Mouse (Mus musculus) CH12.LX (cell line): ENCODE results near the gene Ecm1. TPM values are rescaled to one million over a fixed set of nuclear protein-coding genes. Genes with fewer than 3 reads are reported as not detected.

ENCODE experiments used
- DNase-seq: peaks from one replicate; pipeline ENCODE4 v3.0.0-alpha.2; 2013; ENCODE audit errors: extremely low read depth
- H3K27ac ChIP-seq: 2 replicates; pipeline ENCODE4 v1.5.1; 2012; ENCODE audit warnings: low read depth, mild to moderate bottlenecking, control low read depth, moderate library complexity; ENCODE audit not compliant: insufficient read depth
- H3K27me3 ChIP-seq: replicated peaks from 2 replicates; pipeline ENCODE3; 2012; ENCODE audit warnings: inconsistent platforms
- H3K36me3 ChIP-seq, 2 experiments: replicated peaks in 1 of 2; 2 replicates each; pipeline versions ENCODE3 to v1.6.1; 2012; ENCODE audit warnings: inconsistent platforms in 1 of 2, low read length in 1 of 2, mild to moderate bottlenecking in 1 of 2, mixed read lengths in 1 of 2, moderate library complexity in 1 of 2; ENCODE audit not compliant: control insufficient read depth in 1 of 2, insufficient read depth in 1 of 2
- H3K4me1 ChIP-seq, 2 experiments: 2 replicates each; pipeline ENCODE4 v1.6.1; 2012; ENCODE audit warnings: inconsistent platforms in 1 of 2, moderate library complexity in 1 of 2; ENCODE audit not compliant: insufficient read depth in 2 of 2, control insufficient read depth in 1 of 2
- H3K4me2 ChIP-seq: 2 replicates; pipeline ENCODE4 v1.6.1; 2012; ENCODE audit warnings: low read depth, mild to moderate bottlenecking, control low read depth; ENCODE audit not compliant: poor library complexity, insufficient read depth, severe bottlenecking
- H3K4me3 ChIP-seq, 3 experiments: fragments of 150-350 bp in 1 of 3; sonication (generic) in 1 of 3; replicated peaks in 1 of 3; 2 replicates each; pipeline versions ENCODE3 to v1.5.1; 2011 to 2012; ENCODE audit warnings: low read depth in 2 of 3, low read length in 2 of 3, mild to moderate bottlenecking in 2 of 3, moderate library complexity in 2 of 3, control low read depth in 1 of 3, improper control_type of control experiment in 1 of 3, inconsistent platforms in 1 of 3, mixed read lengths in 1 of 3; ENCODE audit not compliant: poor library complexity in 1 of 3
- H3K79me2 ChIP-seq: replicated peaks from 2 replicates; pipeline ENCODE4 v1.6.1; 2012; ENCODE audit warnings: mild to moderate bottlenecking, moderate library complexity; ENCODE audit not compliant: control insufficient read depth, poor library complexity, insufficient read depth, severe bottlenecking; ENCODE audit errors: extremely low read depth
- H3K9ac ChIP-seq: 2 replicates; pipeline ENCODE4 v1.6.1; 2012; ENCODE audit warnings: low read depth, mild to moderate bottlenecking, control low read depth, moderate library complexity; ENCODE audit not compliant: insufficient read depth
- H3K9me3 ChIP-seq: replicated peaks from 2 replicates; pipeline ENCODE3; 2012; ENCODE audit warnings: low read length, inconsistent platforms, mixed read lengths
- BHLHE40 ChIP-seq: IDR thresholded peaks from 2 replicates; pipeline ENCODE4 v1.6.1; 2011; ENCODE audit warnings: mild to moderate bottlenecking, low read depth, low read length, improper control_type of control experiment
- CHD2 ChIP-seq: IDR thresholded peaks from 2 replicates; pipeline ENCODE4 v1.6.1; 2011; ENCODE audit warnings: low read length, improper control_type of control experiment
- CTCF ChIP-seq, 2 experiments: IDR thresholded peaks in 1 of 2; conservative IDR thresholded peaks in 1 of 2; 2 replicates each; pipeline ENCODE4 v1.5.1; 2011 to 2012; ENCODE audit warnings: low read depth in 2 of 2, low read length in 2 of 2, improper control_type of control experiment in 1 of 2, inconsistent platforms in 1 of 2, mild to moderate bottlenecking in 1 of 2, moderate library complexity in 1 of 2
- E2F4 ChIP-seq: IDR thresholded peaks from 2 replicates; pipeline ENCODE4 v1.6.1; 2011; ENCODE audit warnings: low read depth, low read length, improper control_type of control experiment; ENCODE audit not compliant: insufficient replicate concordance
- ELF1 ChIP-seq: IDR thresholded peaks from 2 replicates; pipeline ENCODE4 v1.6.1; 2014; ENCODE audit warnings: low read depth, mild to moderate bottlenecking, inconsistent platforms, low read length, improper control_type of control experiment
- EP300 ChIP-seq: IDR thresholded peaks from 2 replicates; pipeline ENCODE4 v1.6.1; 2011; ENCODE audit warnings: low read length, improper control_type of control experiment
- HCFC1 ChIP-seq: IDR thresholded peaks from 2 replicates; pipeline ENCODE4 v1.6.1; 2012; ENCODE audit warnings: low read depth, mild to moderate bottlenecking, inconsistent platforms, low read length, improper control_type of control experiment
- MXI1 ChIP-seq: IDR thresholded peaks from 2 replicates; pipeline ENCODE4 v1.6.1; 2011; ENCODE audit warnings: mild to moderate bottlenecking, low read depth, low read length, improper control_type of control experiment
- NELFE ChIP-seq: IDR thresholded peaks from 2 replicates; pipeline ENCODE4 v1.6.1; 2011; ENCODE audit warnings: low read depth, low read length, improper control_type of control experiment
- RAD21 ChIP-seq: IDR thresholded peaks from 2 replicates; pipeline ENCODE4 v1.6.1; 2011; ENCODE audit warnings: low read depth, mild to moderate bottlenecking, low read length, improper control_type of control experiment, moderate library complexity
- RCOR1 ChIP-seq: conservative IDR thresholded peaks from 2 replicates; pipeline ENCODE4 v1.6.1; 2012; ENCODE audit warnings: low read depth, mild to moderate bottlenecking, inconsistent platforms, low read length, improper control_type of control experiment
- SMC3 ChIP-seq: IDR thresholded peaks from 2 replicates; pipeline ENCODE4 v1.6.1; 2011; ENCODE audit warnings: low read depth, low read length, improper control_type of control experiment
- TBP ChIP-seq: conservative IDR thresholded peaks from 2 replicates; pipeline ENCODE4 v1.6.1; 2011; ENCODE audit warnings: low read depth, low read length, improper control_type of control experiment
- USF1 ChIP-seq: IDR thresholded peaks from 2 replicates; pipeline ENCODE4 v1.6.1; 2014; ENCODE audit warnings: low read depth, mild to moderate bottlenecking, inconsistent platforms, low read length, improper control_type of control experiment
- ZNF384 ChIP-seq: IDR thresholded peaks from 2 replicates; pipeline ENCODE4 v1.6.1; 2012; ENCODE audit warnings: low read depth, low read length, improper control_type of control experiment, inconsistent platforms
- dilution Hi-C: fragments of 300-500 bp; cut with MboI; formaldehyde crosslinking; loops from 2 replicates; pipeline ENCODE4 v1.14.3; 2020; ENCODE audit warnings: low sequenced_read_pairs; ENCODE audit not compliant: extremely low pct_unique_long_range_greater_than_20kb, extremely low pct_ligation_motif_present
- in situ Hi-C: fragments of 300-500 bp; cut with MboI; formaldehyde crosslinking; loops from 3 replicates; pipeline ENCODE4 v1.14.3; 2019; ENCODE audit warnings: low sequenced_read_pairs, low pct_ligation_motif_present, low pct_unique_long_range_greater_than_20kb, mixed read lengths
- polyA plus RNA-seq: library from polyadenylated mRNA; unstranded; fragments of >175 nt; gene quantifications from 2 replicates; pipeline ENCODE4 v1.2.1, GENCODE M21; 2012; ENCODE audit warnings: low read depth; ENCODE audit not compliant: insufficient read length
- total RNA-seq, 2 experiments: library from RNA; depleted of rRNA; stranded (reverse); fragments of 300-350 nt in 1 of 2; fragments of >200 nt in 1 of 2; gene quantifications; 2 replicates each; pipeline ENCODE4 v1.2.3; 2012 to 2014

Gene Ecm1
- total and polyA plus RNA-seq, 3 experiments = 0.40 to 4.0 (median 0.42) TPM

DNA sequence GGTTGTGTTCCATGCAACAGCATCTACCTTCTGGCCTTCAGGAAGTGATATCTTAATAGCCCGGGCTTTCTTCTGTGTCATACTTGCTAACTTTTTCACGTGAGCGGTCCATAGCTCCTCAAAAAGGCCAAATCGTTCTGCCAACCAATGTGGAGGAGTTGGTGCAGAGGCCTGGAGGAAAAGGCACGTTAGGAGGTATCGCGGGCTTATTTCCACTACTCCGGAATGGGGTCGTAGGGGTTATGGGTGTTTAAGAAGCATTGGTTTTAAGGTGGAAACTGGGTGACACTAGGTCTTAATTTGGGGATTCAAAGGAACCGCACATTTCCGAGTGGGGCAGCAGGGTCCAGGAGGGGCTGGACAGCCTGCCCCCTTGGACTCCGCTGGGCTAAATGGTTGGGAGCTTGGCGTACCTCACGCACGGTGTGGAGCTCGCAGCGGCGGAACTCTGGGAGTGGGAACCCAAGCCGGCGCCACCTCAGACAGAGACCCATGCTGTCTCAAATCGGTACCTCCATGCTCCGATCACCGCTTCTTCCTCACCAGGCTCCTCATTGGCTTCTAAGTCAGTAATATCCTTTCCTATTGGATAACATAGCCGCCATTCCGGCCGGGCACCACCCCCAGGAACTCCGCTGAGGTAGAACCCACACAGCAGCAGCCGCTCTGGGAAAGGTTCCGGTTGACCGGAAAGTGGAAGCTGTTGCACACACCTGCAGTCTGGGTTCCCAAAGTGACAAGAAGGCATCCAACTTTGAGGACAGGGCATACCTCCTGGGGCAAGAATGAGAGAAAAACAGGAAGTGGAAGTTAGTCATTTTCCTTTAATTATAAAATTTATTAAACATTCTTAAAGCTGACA is 15.2 kb upstream of the Ecm1 start (continued):
- peak; percentile 70 for TF ChIP-seq TBP

DNA sequence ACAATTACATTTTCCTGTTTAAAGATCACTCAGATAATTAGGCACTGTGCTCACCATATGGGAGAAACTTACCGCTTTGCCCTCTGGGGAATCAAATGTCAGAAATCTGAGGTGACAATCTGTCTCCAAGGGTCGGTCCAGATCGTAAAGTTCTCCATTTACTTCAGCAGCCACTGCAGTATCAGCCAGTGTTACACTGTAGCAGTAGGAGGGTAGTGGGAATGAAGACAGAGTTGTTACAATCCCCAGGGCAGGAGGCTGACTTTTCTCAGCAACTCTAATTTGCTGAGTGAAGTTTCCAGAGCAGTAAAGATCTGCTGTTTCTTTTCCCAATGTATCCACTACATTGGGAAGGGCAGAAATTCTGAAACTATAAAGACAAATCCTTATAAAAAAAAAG is 13.6 kb upstream of the Ecm1 start:
- Histone ChIP-seq H3K4me1 (peaks cover 5 to 18% of the 10 kb centered on the region in 2 experiments), H3K36me3 (peaks cover 50 to 51% of the 10 kb centered on the region in 2 experiments), H3K9me3 (no peaks in the 10 kb centered on the region), H3K27ac (no peak overlapping the region), H3K9ac (no peak overlapping the region), H3K4me2 (no peak overlapping the region), H3K4me3 (no peak overlapping the region), H3K79me2 (peaks cover 17% of the 10 kb centered on the region), H3K27me3 (no peaks in the 10 kb centered on the region)
- DNase-seq = no peak
- dilution Hi-C loops (no loop called here), in situ Hi-C loops (loop anchor here (25.0 kb wide), 1 partner anchor 241 kb away; no protein-coding TSS in a partner anchor)
- TF ChIP-seq USF1 = no peak
- no peak for TF ChIP-seq EP300
- no peak for TF ChIP-seq ZNF384
- no peak for TF ChIP-seq RCOR1
- TF ChIP-seq SMC3 = no peak
- TF ChIP-seq HCFC1 = no peak
- no peak for TF ChIP-seq CTCF (conservative IDR thresholded peaks at IDR 0.05 in 1 of 2, IDR thresholded peaks at IDR 0.05 in 1 of 2; ENCODE audit: low read depth in 2 of 2, low read length in 2 of 2)
- TF ChIP-seq RAD21 = no peak
- TF ChIP-seq MXI1 = no peak
- TF ChIP-seq NELFE = no peak
- TF ChIP-seq BHLHE40 = no peak
- no peak for TF ChIP-seq E2F4
- no peak for TF ChIP-seq ELF1
- no peak for TF ChIP-seq CHD2

DNA sequence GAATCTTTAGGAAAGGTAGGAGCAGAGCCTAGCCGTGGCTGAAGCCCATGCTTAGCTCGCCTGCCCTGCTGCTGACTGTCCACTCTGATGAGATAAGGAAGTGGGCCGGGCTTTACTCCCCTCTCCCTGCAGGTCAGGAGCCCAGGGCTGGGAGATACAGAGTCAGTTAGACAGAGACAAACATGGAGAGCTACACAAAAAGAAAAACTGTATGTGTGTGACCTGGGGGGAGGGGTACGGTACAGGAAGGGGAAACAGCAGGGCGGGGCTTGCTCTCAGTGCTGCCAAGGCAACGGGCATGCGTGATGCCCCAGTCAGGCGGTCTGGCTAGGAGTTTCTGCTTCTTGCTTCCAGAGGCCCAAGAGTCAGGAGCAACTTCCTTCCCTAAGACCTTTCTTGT is 1.0 kb upstream of the Ecm1 start:
- no peak for DNase-seq
- peaks cover 0 to 13% of the 10 kb centered on the region in 2 experiments; a peak in 3 of 4 replicates for H3K4me1 ChIP-seq
- no peak overlapping the region for H3K4me2 ChIP-seq
- H3K36me3 ChIP-seq = peaks cover 77 to 100% of the 10 kb centered on the region in 2 experiments
- H3K4me3 ChIP-seq = no peak overlapping the region
- no peak for TF ChIP-seq EP300
- TF ChIP-seq SMC3 = no peak
- no peak overlapping the region for H3K27ac ChIP-seq
- H3K27me3 ChIP-seq = no peaks in the 10 kb centered on the region
- in situ Hi-C loops = no loop called here
- no peaks in the 10 kb centered on the region for H3K79me2 ChIP-seq
- no peaks in the 10 kb centered on the region for H3K9me3 ChIP-seq
- dilution Hi-C loops = no loop called here
- no peak overlapping the region for H3K9ac ChIP-seq
